In genomic region chr7:70822310-70822821, GRCm38 (mm10) we compare ENCODE assay signal across 9 mouse cellular contexts.
DNase-seq lines count a peak whose midpoint lies in the region; ATAC-seq and TF ChIP-seq lines count a peak whose summit lies in the region.
"Had no signal": no experiment of that assay in that cellular context is flagged by ENCODE, and none has a peak within 500 bp of the region (broad histone marks: within the 10 kb centered on the region; RNA-seq: fewer than 3 reads in every experiment).

No protein-coding gene starts in this region.

- no peak for TF ChIP-seq CTCF in forebrain, postnatal 0 days (IDR thresholded peaks at IDR 0.05; ENCODE audit: low read depth)

- H3K27me3 ChIP-seq in heart, embryonic 11.5 days (ENCODE audit: control insufficient read depth, insufficient read depth, low read length) = no peaks in the 10 kb centered on the region
- no peaks in the 10 kb centered on the region for H3K27me3 ChIP-seq in forebrain, postnatal 0 days (ENCODE audit: insufficient read depth, low read length)
- no peaks in the 10 kb centered on the region for H3K27me3 ChIP-seq in hindbrain, embryonic 16.5 days (replicated peaks; ENCODE audit: control insufficient read depth, insufficient read depth, low read length)
- no peaks in the 10 kb centered on the region for H3K27me3 ChIP-seq in neural tube, embryonic 14.5 days (ENCODE audit: control insufficient read depth, insufficient read depth, low read length)

- no peak for ATAC-seq in heart, embryonic 11.5 days (replicated peaks; ENCODE audit: insufficient number of reproducible peaks, low FRiP score, low TSS enrichment)
- peak; percentile 59; the same call in 1 of the 2 replicates for ATAC-seq in forebrain, postnatal 0 days
- ATAC-seq in hindbrain, embryonic 16.5 days = peak; percentile 93
- ATAC-seq in neural tube, embryonic 14.5 days (ENCODE audit: low read depth) = peak; percentile 65; the same call in 1 of the 2 replicates

- peak; percentile 97 for DNase-seq in heart, adult 11 months
- peak; percentile 59 to 72 for DNase-seq in adrenal gland, postnatal 36 days
- peak; percentile 57 for DNase-seq in forebrain, postnatal 0 days
- peak; percentile 16 to 29 for DNase-seq in layer of hippocampus, postnatal 36 days
- DNase-seq in T-cell, adult 2 months (ENCODE audit: low spot score) = no peak

- H3K36me3 ChIP-seq in heart, embryonic 11.5 days (ENCODE audit: control insufficient read depth, insufficient read depth, low read length) = no peaks in the 10 kb centered on the region
- H3K36me3 ChIP-seq in forebrain, postnatal 0 days (ENCODE audit: insufficient read depth) = no peaks in the 10 kb centered on the region
- H3K36me3 ChIP-seq in hindbrain, embryonic 16.5 days (ENCODE audit: control insufficient read depth, insufficient read depth, low read length) = no peaks in the 10 kb centered on the region
- H3K36me3 ChIP-seq in neural tube, embryonic 14.5 days (ENCODE audit: control insufficient read depth, insufficient read depth, low read length) = no peaks in the 10 kb centered on the region

- no peak overlapping the region for H3K27ac ChIP-seq in heart, embryonic 11.5 days (ENCODE audit: low read depth, low read length)
- no peak overlapping the region for H3K27ac ChIP-seq in forebrain, postnatal 0 days (ENCODE audit: low read depth, low read length)
- no peak overlapping the region for H3K27ac ChIP-seq in hindbrain, embryonic 16.5 days (ENCODE audit: low read depth, low read length)
- H3K27ac ChIP-seq in neural tube, embryonic 14.5 days (ENCODE audit: low read depth, low read length) = no peak overlapping the region

- peaks cover 3% of the 10 kb centered on the region; the same call in 1 of the 2 replicates for H3K4me1 ChIP-seq in heart, embryonic 11.5 days (ENCODE audit: control insufficient read depth, insufficient read depth, low read length)
- peaks cover 9% of the 10 kb centered on the region; the same call in 1 of the 2 replicates for H3K4me1 ChIP-seq in forebrain, postnatal 0 days (ENCODE audit: insufficient read depth)
- no peaks in the 10 kb centered on the region; the same call in 1 of the 2 replicates for H3K4me1 ChIP-seq in hindbrain, embryonic 16.5 days (ENCODE audit: control insufficient read depth, insufficient read depth, low read depth, low read length)
- 0 out of 2 replicates have a peak, but pooled peaks cover 3% of the 10 kb centered on the region for H3K4me1 ChIP-seq in neural tube, embryonic 14.5 days (ENCODE audit: control insufficient read depth, insufficient read depth, low read length)

- H3K4me2 ChIP-seq in heart, embryonic 11.5 days = no peak overlapping the region
- H3K4me2 ChIP-seq in forebrain, postnatal 0 days (ENCODE audit: low read depth) = peak overlapping the region; percentile 36
- H3K4me2 ChIP-seq in hindbrain, embryonic 16.5 days (ENCODE audit: low read length) = peak overlapping the region; percentile 39
- peak overlapping the region; percentile 44; the same call in 1 of the 2 replicates for H3K4me2 ChIP-seq in neural tube, embryonic 14.5 days (ENCODE audit: low read depth, low read length)

- no peak overlapping the region for H3K9ac ChIP-seq in heart, embryonic 11.5 days (ENCODE audit: low read depth, low read length)
- H3K9ac ChIP-seq in forebrain, postnatal 0 days = no peak overlapping the region
- no peak overlapping the region for H3K9ac ChIP-seq in hindbrain, embryonic 16.5 days (ENCODE audit: low read depth, low read length)
- H3K9ac ChIP-seq in neural tube, embryonic 14.5 days (replicated peaks; ENCODE audit: low read depth, low read length) = no peak overlapping the region

- WGBS in heart, embryonic 11.5 days (ENCODE audit: insufficient replicate concordance) = 80% methylated on average over 9 of the region's 9 CpGs
- WGBS in forebrain, postnatal 0 days = 27% methylated on average over 9 of the region's 9 CpGs
- 30% methylated on average over 9 of the region's 9 CpGs for WGBS in hindbrain, embryonic 16.5 days
- 15% methylated on average over 9 of the region's 9 CpGs for WGBS in neural tube, embryonic 14.5 days

- no peak overlapping the region for H3K4me3 ChIP-seq in heart, embryonic 11.5 days (ENCODE audit: low read depth, low read length)
- 0 out of 2 replicates have a peak overlapping the region, but pooled peaks have one; percentile 7 for H3K4me3 ChIP-seq in forebrain, postnatal 0 days (ENCODE audit: low read depth, low read length)
- no peak overlapping the region for H3K4me3 ChIP-seq in hindbrain, embryonic 16.5 days (ENCODE audit: low read length)
- H3K4me3 ChIP-seq in neural tube, embryonic 14.5 days (ENCODE audit: low read depth, low read length) = no peak overlapping the region
- H3K4me3 ChIP-seq: erythroblast, embryonic 14.5 days had no signal

- no peaks in the 10 kb centered on the region for H3K9me3 ChIP-seq in heart, embryonic 11.5 days (replicated peaks; ENCODE audit: control insufficient read depth, low read length)
- H3K9me3 ChIP-seq in forebrain, postnatal 0 days (ENCODE audit: low read length) = no peaks in the 10 kb centered on the region
- H3K9me3 ChIP-seq in hindbrain, embryonic 16.5 days (ENCODE audit: control insufficient read depth, low read length) = no peaks in the 10 kb centered on the region
- H3K9me3 ChIP-seq in neural tube, embryonic 14.5 days (ENCODE audit: control insufficient read depth, low read length) = no peaks in the 10 kb centered on the region
